Mouse (Mus musculus): ENCODE data around the gene Sh3pxd2a.

Sh3pxd2a gene

GRCm38 (mm10) chr19:47311162-47311561 is 153.0 kb downstream of the Sh3pxd2a start:
- DNase-seq (ENCODE audit: low spot score) = no peak

GRCm38 (mm10) chr19:47309824-47310223 is 154.4 kb downstream of the Sh3pxd2a start:
- DNase-seq (ENCODE audit: low spot score) = no peak

- DNase-seq (ENCODE audit: low spot score) = no peak
These were observed 157.3 kb downstream of the Sh3pxd2a start for GRCm38 (mm10) chr19:47306917-47307315.

- no peak for DNase-seq (ENCODE audit: low spot score)
These were observed 157.9 kb downstream of the Sh3pxd2a start for GRCm38 (mm10) chr19:47306128-47306916.

GRCm38 (mm10) chr19:47305401-47305800 is 158.8 kb downstream of the Sh3pxd2a start:
- no peak for DNase-seq (ENCODE audit: low spot score)

- no peak for DNase-seq (ENCODE audit: low spot score)
These were observed 159.9 kb downstream of the Sh3pxd2a start for GRCm38 (mm10) chr19:47304170-47304745.

GRCm38 (mm10) chr19:47303128-47303527 is 161.1 kb downstream of the Sh3pxd2a start:
- DNase-seq (ENCODE audit: low spot score) = no peak

- no peak for DNase-seq (ENCODE audit: low spot score)
These were observed 161.9 kb downstream of the Sh3pxd2a start for GRCm38 (mm10) chr19:47302191-47302852.

- DNase-seq (ENCODE audit: low spot score) = no peak
These were observed 162.7 kb downstream of the Sh3pxd2a start for GRCm38 (mm10) chr19:47301303-47302190.

- no peak for DNase-seq (ENCODE audit: low spot score)
These were observed 166.1 kb downstream of the Sh3pxd2a start for GRCm38 (mm10) chr19:47298100-47298499.

- peak; percentile 34 for DNase-seq (ENCODE audit: low spot score)
These were observed 171.7 kb downstream of the Sh3pxd2a start for GRCm38 (mm10) chr19:47292451-47292951.

GRCm38 (mm10) chr19:47291307-47292080 is 172.7 kb downstream of the Sh3pxd2a start:
- no peak for DNase-seq (ENCODE audit: low spot score)

- no peak for DNase-seq (ENCODE audit: low spot score)
These were observed 177.2 kb downstream of the Sh3pxd2a start for GRCm38 (mm10) chr19:47286886-47287450.

- DNase-seq (ENCODE audit: low spot score) = no peak
These were observed 178.6 kb downstream of the Sh3pxd2a start for GRCm38 (mm10) chr19:47285581-47285980.

GRCm38 (mm10) chr19:47282688-47283215 is 181.4 kb downstream of the Sh3pxd2a start:
- no peak for DNase-seq (ENCODE audit: low spot score)

GRCm38 (mm10) chr19:47282050-47282454 is 182.1 kb downstream of the Sh3pxd2a start:
- no peak for DNase-seq (ENCODE audit: low spot score)

GRCm38 (mm10) chr19:47280894-47281293 is 183.3 kb downstream of the Sh3pxd2a start:
- DNase-seq (ENCODE audit: low spot score) = peak; percentile 38

- DNase-seq (ENCODE audit: low spot score) = peak; percentile 61
These were observed 184.2 kb downstream of the Sh3pxd2a start for GRCm38 (mm10) chr19:47279788-47280532.

GRCm38 (mm10) chr19:47279372-47279771 is 184.8 kb downstream of the Sh3pxd2a start:
- DNase-seq (ENCODE audit: low spot score) = no peak

- DNase-seq (ENCODE audit: low spot score) = no peak
These were observed 187.5 kb downstream of the Sh3pxd2a start for GRCm38 (mm10) chr19:47276730-47277129.
